Mouse (Mus musculus): Measurements from ENCODE around the gene Sspo. TPM values are rescaled to one million over a fixed set of nuclear protein-coding genes. Genes with fewer than 3 reads are reported as not detected.

The Sspo gene
- polyA plus RNA-seq, 1 experiment = not detected

DNA sequence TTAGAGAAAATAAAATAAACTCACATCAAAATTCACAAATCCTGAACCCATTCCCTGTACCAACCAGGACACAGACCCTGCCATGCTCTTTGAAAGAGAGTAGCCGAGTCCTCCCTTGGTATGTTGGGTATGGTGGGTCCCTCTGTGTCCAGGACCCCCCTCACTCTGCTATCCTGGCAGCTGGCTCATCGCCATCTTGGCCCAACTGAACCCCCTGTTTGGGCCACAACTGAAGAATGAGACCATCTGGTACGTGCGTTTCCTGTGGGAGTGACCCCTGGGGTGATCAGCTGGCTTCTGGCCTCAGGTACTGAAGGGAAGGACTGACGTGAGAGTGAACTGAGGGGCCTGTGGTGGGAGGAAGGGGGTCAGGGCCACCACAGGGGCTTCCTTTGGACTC, 91.8 kb downstream of the Sspo start:
- TF ChIP-seq TAL1 (IDR thresholded peaks at IDR 0.05; ENCODE audit: low read length) (no peak), GATA1 (IDR thresholded peaks at IDR 0.05; ENCODE audit: low read length) (no peak)
- H3K4me1 ChIP-seq (ENCODE audit: control insufficient read depth) = peaks cover 5% of the 10 kb centered on the region
- no peaks in the 10 kb centered on the region for H3K9me3 ChIP-seq (ENCODE audit: control insufficient read depth, low read length)
- H3K4me3 ChIP-seq (replicated peaks) = no peak overlapping the region
- H3K27me3 ChIP-seq (ENCODE audit: control insufficient read depth) = no peaks in the 10 kb centered on the region
- no peaks in the 10 kb centered on the region for H3K36me3 ChIP-seq (ENCODE audit: control insufficient read depth)

DNA sequence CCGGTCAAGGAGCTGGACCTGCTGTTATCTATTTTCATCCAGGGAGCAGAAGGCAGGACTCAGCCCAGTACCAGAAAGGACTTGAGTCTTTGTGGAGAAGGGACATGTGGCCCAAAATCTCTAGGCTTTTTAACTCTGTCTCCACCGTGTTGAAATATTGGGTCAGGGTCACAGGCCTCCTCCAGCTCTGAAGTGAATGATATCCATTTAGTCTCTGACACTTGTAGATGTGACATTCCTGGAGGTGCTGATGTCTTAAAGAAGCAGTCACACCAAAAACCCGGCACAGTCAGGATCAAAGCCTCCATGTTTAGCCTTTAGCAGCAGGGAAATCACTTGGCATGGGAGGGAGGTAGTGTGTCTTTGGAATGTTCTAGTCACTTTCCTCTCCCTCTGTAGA, 92.7 kb downstream of the Sspo start:
- H3K36me3 ChIP-seq (ENCODE audit: control insufficient read depth) = no peaks in the 10 kb centered on the region
- TF ChIP-seq TAL1 (IDR thresholded peaks at IDR 0.05; ENCODE audit: low read length) (no peak), GATA1 (IDR thresholded peaks at IDR 0.05; ENCODE audit: low read length) (no peak)
- no peak overlapping the region for H3K4me3 ChIP-seq (replicated peaks)
- no peaks in the 10 kb centered on the region for H3K9me3 ChIP-seq (ENCODE audit: control insufficient read depth, low read length)
- H3K4me1 ChIP-seq (ENCODE audit: control insufficient read depth) = peaks cover 5% of the 10 kb centered on the region
- H3K27me3 ChIP-seq (ENCODE audit: control insufficient read depth) = no peaks in the 10 kb centered on the region

DNA sequence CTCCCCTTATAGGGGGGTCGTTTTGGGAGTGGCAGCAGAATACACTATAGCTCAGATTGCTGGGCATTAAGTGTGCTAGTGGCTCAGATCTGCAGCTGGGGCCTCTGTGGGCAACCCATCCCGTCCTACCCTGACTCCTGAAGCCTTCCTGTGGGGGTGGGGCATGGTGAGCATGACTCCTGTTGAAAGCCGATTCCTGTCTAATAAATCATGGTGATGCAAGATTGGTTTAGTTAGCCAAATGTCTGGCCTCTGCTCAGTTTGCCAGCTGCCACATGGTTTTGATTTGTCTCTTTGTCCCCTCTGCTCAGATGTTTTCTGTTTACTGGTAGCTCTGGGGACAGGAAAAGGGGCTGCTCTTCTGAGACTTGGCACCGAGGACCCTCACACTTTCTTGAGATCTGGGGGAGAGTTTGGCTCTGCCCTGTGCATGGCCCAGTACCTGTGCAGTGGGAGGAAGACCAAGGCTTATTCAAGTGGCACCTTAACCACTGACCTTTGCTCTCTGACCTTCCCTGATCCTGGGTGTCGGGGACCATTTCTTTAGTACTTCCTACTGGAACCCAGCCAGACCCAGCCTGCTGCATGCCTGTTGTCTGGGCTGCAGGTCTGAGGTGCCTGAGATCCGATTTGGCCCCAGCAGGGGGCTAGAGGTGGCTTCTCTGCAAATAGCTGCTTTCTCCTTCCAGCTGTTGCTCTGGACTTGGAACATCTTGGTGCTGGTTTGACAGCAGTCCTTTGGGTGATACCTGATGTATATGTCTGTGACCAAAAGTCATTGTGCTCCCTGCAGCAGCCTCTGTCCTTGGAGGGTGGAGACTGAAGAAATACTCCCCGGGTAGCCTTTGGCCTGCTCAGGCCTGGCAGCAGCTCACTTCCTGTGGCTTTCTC, 93.8 kb downstream of the Sspo start:
- no peaks in the 10 kb centered on the region for H3K27me3 ChIP-seq (ENCODE audit: control insufficient read depth)
- H3K4me3 ChIP-seq (replicated peaks) = no peak overlapping the region
- H3K4me1 ChIP-seq (ENCODE audit: control insufficient read depth) = peaks cover 5% of the 10 kb centered on the region
- TF ChIP-seq GATA1 (IDR thresholded peaks at IDR 0.05; ENCODE audit: low read length) = no peak
- no peak for TF ChIP-seq TAL1 (IDR thresholded peaks at IDR 0.05; ENCODE audit: low read length)
- no peaks in the 10 kb centered on the region for H3K9me3 ChIP-seq (ENCODE audit: control insufficient read depth, low read length)
- no peaks in the 10 kb centered on the region for H3K36me3 ChIP-seq (ENCODE audit: control insufficient read depth)

GRCm38 (mm10) chr6:48542631-48543030, 94.6 kb downstream of the Sspo start:
- H3K27me3 ChIP-seq (ENCODE audit: control insufficient read depth) = no peaks in the 10 kb centered on the region
- no peaks in the 10 kb centered on the region for H3K36me3 ChIP-seq (ENCODE audit: control insufficient read depth)
- peaks cover 2% of the 10 kb centered on the region for H3K4me1 ChIP-seq (ENCODE audit: control insufficient read depth)
- TF ChIP-seq GATA1 (IDR thresholded peaks at IDR 0.05; ENCODE audit: low read length) (no peak), TAL1 (IDR thresholded peaks at IDR 0.05; ENCODE audit: low read length) (no peak)
- no peak overlapping the region for H3K4me3 ChIP-seq (replicated peaks)
- H3K9me3 ChIP-seq (ENCODE audit: control insufficient read depth, low read length) = no peaks in the 10 kb centered on the region

- H3K27me3 ChIP-seq (ENCODE audit: control insufficient read depth) = no peaks in the 10 kb centered on the region
- no peak for TF ChIP-seq TAL1 (IDR thresholded peaks at IDR 0.05; ENCODE audit: low read length)
- H3K36me3 ChIP-seq (ENCODE audit: control insufficient read depth) = no peaks in the 10 kb centered on the region
- H3K9me3 ChIP-seq (ENCODE audit: control insufficient read depth, low read length) = no peaks in the 10 kb centered on the region
- no peaks in the 10 kb centered on the region for H3K4me1 ChIP-seq (ENCODE audit: control insufficient read depth)
- no peak overlapping the region for H3K4me3 ChIP-seq (replicated peaks)
Observed at GRCm38 (mm10) chr6:48545251-48545650, 97.2 kb downstream of the Sspo start.

GRCm38 (mm10) chr6:48546271-48546670, 98.2 kb downstream of the Sspo start:
- Histone ChIP-seq H3K4me3 (replicated peaks) (no peak overlapping the region), H3K9me3 (ENCODE audit: control insufficient read depth, low read length) (no peaks in the 10 kb centered on the region), H3K27me3 (ENCODE audit: control insufficient read depth) (no peaks in the 10 kb centered on the region), H3K36me3 (ENCODE audit: control insufficient read depth) (no peaks in the 10 kb centered on the region), H3K4me1 (ENCODE audit: control insufficient read depth) (no peaks in the 10 kb centered on the region)
- TF ChIP-seq TAL1 (IDR thresholded peaks at IDR 0.05; ENCODE audit: low read length) (no peak), GATA1 (IDR thresholded peaks at IDR 0.05; ENCODE audit: low read length) (no peak)

DNA sequence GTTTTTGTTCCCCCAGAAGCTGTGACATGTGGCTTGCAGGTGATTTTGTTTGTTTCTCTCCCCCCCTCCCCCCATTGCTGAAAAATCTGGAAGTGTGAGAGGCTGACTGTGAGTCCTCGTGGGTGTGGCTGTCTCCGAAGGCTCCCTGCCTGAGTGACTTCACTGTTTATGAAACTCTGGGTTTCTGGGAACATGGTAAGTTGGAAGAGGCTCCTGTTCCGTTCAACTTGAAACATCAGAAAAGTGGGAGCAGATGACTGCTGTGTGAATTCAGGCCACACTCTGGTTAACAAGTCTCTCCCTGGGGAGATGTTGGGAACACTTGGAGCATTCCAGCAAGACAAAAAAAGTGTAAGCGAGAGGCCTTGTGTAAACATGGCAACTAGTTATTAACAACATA, 98.8 kb downstream of the Sspo start:
- no peak for TF ChIP-seq GATA1 (IDR thresholded peaks at IDR 0.05; ENCODE audit: low read length)
- TF ChIP-seq TAL1 (IDR thresholded peaks at IDR 0.05; ENCODE audit: low read length) = no peak
- Histone ChIP-seq H3K27me3 (ENCODE audit: control insufficient read depth) (no peaks in the 10 kb centered on the region), H3K36me3 (ENCODE audit: control insufficient read depth) (no peaks in the 10 kb centered on the region), H3K9me3 (ENCODE audit: control insufficient read depth, low read length) (no peaks in the 10 kb centered on the region), H3K4me3 (replicated peaks) (no peak overlapping the region), H3K4me1 (ENCODE audit: control insufficient read depth) (no peaks in the 10 kb centered on the region)

DNA sequence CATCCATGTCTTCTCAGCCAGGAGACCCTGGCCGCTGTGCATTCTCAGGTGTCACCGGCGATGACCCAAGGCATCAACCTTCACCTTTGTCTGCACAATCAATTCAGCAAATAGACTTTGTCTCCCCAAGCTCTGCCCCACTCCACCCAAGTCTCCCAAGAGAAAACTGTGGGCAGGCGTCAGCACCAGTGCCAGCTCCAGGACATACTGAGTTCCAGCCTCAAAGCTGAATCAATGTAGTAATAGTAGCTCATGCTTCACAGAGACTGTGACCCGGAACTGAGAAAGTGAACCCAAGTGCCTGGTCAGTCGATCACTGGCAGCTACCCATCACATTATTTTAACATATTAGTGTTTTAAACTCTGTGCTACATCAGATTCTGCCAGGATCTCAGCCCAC, 100.3 kb downstream of the Sspo start:
- no peaks in the 10 kb centered on the region for H3K9me3 ChIP-seq (ENCODE audit: control insufficient read depth, low read length)
- TF ChIP-seq GATA1 (IDR thresholded peaks at IDR 0.05; ENCODE audit: low read length) (no peak), TAL1 (IDR thresholded peaks at IDR 0.05; ENCODE audit: low read length) (no peak)
- H3K4me1 ChIP-seq (ENCODE audit: control insufficient read depth) = no peaks in the 10 kb centered on the region
- H3K4me3 ChIP-seq (replicated peaks) = no peak overlapping the region
- H3K27me3 ChIP-seq (ENCODE audit: control insufficient read depth) = no peaks in the 10 kb centered on the region
- H3K36me3 ChIP-seq (ENCODE audit: control insufficient read depth) = no peaks in the 10 kb centered on the region

Other genes starting within 250 kb of the Sspo start
- gene Krba1, start 52.6 kb upstream of the Sspo start, polyA plus RNA-seq (2012) = 0.06 and 0.11 TPM in 2 replicates
- 0.07 TPM in 2 replicates for gene Zfp467, start 2.4 kb upstream of the Sspo start, polyA plus RNA-seq (2012)
- gene Atp6v0e2, start 89.4 kb downstream of the Sspo start, polyA plus RNA-seq (2012) = 0.06 TPM in 1 of 2 replicates, not detected in the other
- 0.05 and 0.27 TPM in 2 replicates for gene Lrrc61, start 106.6 kb downstream of the Sspo start, polyA plus RNA-seq (2012)
- gene Rarres2, start 124.6 kb downstream of the Sspo start, polyA plus RNA-seq (2012) = 0.07 TPM in 1 of 2 replicates, not detected in the other
- not detected in 2 replicates for gene Gm45021, start 141.4 kb downstream of the Sspo start, polyA plus RNA-seq (2012)
- gene Repin1, start 145.7 kb downstream of the Sspo start, polyA plus RNA-seq (2012) = 0.06 and 0.15 TPM in 2 replicates
- not detected in 2 replicates for gene Gm44965, start 145.7 kb downstream of the Sspo start, polyA plus RNA-seq (2012)
- 0.03 TPM in 2 replicates for gene Zfp775, start 153.8 kb downstream of the Sspo start, polyA plus RNA-seq (2012)
- 0.02 TPM in 1 of 2 replicates, not detected in the other for gene AI854703, start 178.5 kb downstream of the Sspo start, polyA plus RNA-seq (2012)
- not detected in 2 replicates for gene Gimap8, start 199.0 kb downstream of the Sspo start, polyA plus RNA-seq (2012)
- gene Gimap9, start 227.9 kb downstream of the Sspo start, polyA plus RNA-seq (2012) = 0.05 TPM in 1 of 2 replicates, not detected in the other
- not detected in 2 replicates for gene Gimap4, start 236.3 kb downstream of the Sspo start, polyA plus RNA-seq (2012)